Mouse (Mus musculus) liver, embryonic 11.5 days (tissue): Measurements from ENCODE around the gene Dcst1. TPM values are rescaled to one million over a fixed set of nuclear protein-coding genes. Genes with fewer than 3 reads are reported as not detected.

Experiments used
- ATAC-seq: fragments of 200-750 bp; cut with Nextera tagmentation; replicated peaks from 2 replicates; pipeline ENCODE4 v1.8.0; 2017; ENCODE audit warnings: moderate number of reproducible peaks, mild to moderate bottlenecking, moderate TSS enrichment, moderate library complexity; ENCODE audit not compliant: low FRiP score
- DNase-seq: peaks from one replicate; pipeline ENCODE4 v3.0.0-alpha.2; 2017; ENCODE audit warnings: low spot score
- H3K27ac ChIP-seq: fragments of 300-500 bp; sonication (generic); 2 replicates; pipeline ENCODE4 v1.5.1; 2014; ENCODE audit warnings: mild to moderate bottlenecking, low read depth, low read length, control low read depth
- H3K27me3 ChIP-seq: fragments of 300-500 bp; sonication (generic); replicated peaks from 2 replicates; pipeline ENCODE4 v1.6.1; 2014; ENCODE audit warnings: low read length, mixed read lengths; ENCODE audit not compliant: control insufficient read depth, insufficient read depth
- H3K36me3 ChIP-seq: fragments of 300-500 bp; sonication (generic); 2 replicates; pipeline ENCODE4 v1.6.1; 2014; ENCODE audit warnings: mild to moderate bottlenecking, low read length, moderate library complexity, mixed read lengths; ENCODE audit not compliant: control insufficient read depth, insufficient read depth
- H3K4me1 ChIP-seq: fragments of 300-500 bp; sonication (generic); replicated peaks from 2 replicates; pipeline ENCODE4 v1.6.1; 2014; ENCODE audit warnings: low read length, mixed read lengths; ENCODE audit not compliant: control insufficient read depth, insufficient read depth
- H3K4me2 ChIP-seq: fragments of 300-500 bp; sonication (generic); 2 replicates; pipeline ENCODE4 v1.6.1; 2014; ENCODE audit warnings: mild to moderate bottlenecking, control low read depth, moderate library complexity
- H3K4me3 ChIP-seq: fragments of 300-500 bp; sonication (generic); 2 replicates; pipeline ENCODE4 v1.5.1; 2014; ENCODE audit warnings: low read depth, low read length, control low read depth
- H3K9ac ChIP-seq: fragments of 300-500 bp; sonication (generic); 2 replicates; pipeline ENCODE4 v1.6.1; 2014; ENCODE audit warnings: low read depth, low read length, control low read depth
- H3K9me3 ChIP-seq: fragments of 300-500 bp; sonication (generic); 2 replicates; pipeline ENCODE4 v1.6.1; 2016; ENCODE audit warnings: low read length, inconsistent platforms, mixed read lengths; ENCODE audit not compliant: control insufficient read depth
- WGBS: fragments of 180-500 bp; shearing (Covaris S2); extraction: QIAGEN DNeasy Blood & Tissue Kit; methylation state at CpG from one replicate; pipeline ENCODE4 v1.1.7; 2014; 5-methylcytosine and 5-hydroxymethylcytosine counted together
- polyA plus RNA-seq: library from polyadenylated mRNA; unstranded; fragments of >200 nt; fragmentation: Nextera tagmentation; extraction: Ambion mirVana; gene quantifications from 2 replicates; pipeline ENCODE4 v1.2.1, GENCODE M21; 2014

The Dcst1 gene
- polyA plus RNA-seq, 1 experiment from 2014 or later = not detected

- peak; percentile 42; the same call in 1 of the 2 replicates for ATAC-seq
- Histone ChIP-seq H3K4me3 (no peak overlapping the region), H3K27ac (no peak overlapping the region), H3K9me3 (no peaks in the 10 kb centered on the region), H3K4me2 (0 out of 2 replicates have a peak overlapping the region, but pooled peaks have one; percentile 11), H3K4me1 (peaks cover 34% of the 10 kb centered on the region), H3K9ac (no peak overlapping the region), H3K27me3 (peaks cover 60% of the 10 kb centered on the region), H3K36me3 (no peaks in the 10 kb centered on the region)
- 5% methylated on average over 4 of the region's 4 CpGs for WGBS
- peak; percentile 66 for DNase-seq
Observed at GRCm38 (mm10) chr3:89316833-89317232, 48.2 kb downstream of the Dcst1 start.

GRCm38 (mm10) chr3:89315930-89316831 is 48.9 kb downstream of the Dcst1 start:
- 21% methylated on average over 40 of the region's 40 CpGs for WGBS
- no peak for DNase-seq
- H3K4me1 ChIP-seq = peaks cover 27% of the 10 kb centered on the region
- no peak overlapping the region for H3K27ac ChIP-seq
- peak overlapping the region; percentile 61 for H3K4me2 ChIP-seq
- ATAC-seq = no peak
- H3K36me3 ChIP-seq = no peaks in the 10 kb centered on the region
- H3K27me3 ChIP-seq = peaks cover 54% of the 10 kb centered on the region
- no peak overlapping the region; the same call in 1 of the 2 replicates for H3K9ac ChIP-seq
- H3K4me3 ChIP-seq = peak overlapping the region; percentile 38
- no peaks in the 10 kb centered on the region for H3K9me3 ChIP-seq

GRCm38 (mm10) chr3:89315195-89315929 is 49.7 kb downstream of the Dcst1 start:
- no peak overlapping the region for H3K27ac ChIP-seq
- H3K36me3 ChIP-seq = no peaks in the 10 kb centered on the region
- WGBS = 9% methylated on average over 24 of the region's 26 CpGs
- ATAC-seq (no peak; the same call in 1 of the 2 replicates), DNase-seq (peak; percentile 85)
- peak overlapping the region; percentile 38 for H3K4me3 ChIP-seq
- peak overlapping the region; percentile 2; the same call in 1 of the 2 replicates for H3K9ac ChIP-seq
- peaks cover 46% of the 10 kb centered on the region for H3K27me3 ChIP-seq
- peak overlapping the region; percentile 61 for H3K4me2 ChIP-seq
- no peaks in the 10 kb centered on the region for H3K9me3 ChIP-seq
- H3K4me1 ChIP-seq = peaks cover 20% of the 10 kb centered on the region

GRCm38 (mm10) chr3:89314791-89315190 is 50.3 kb downstream of the Dcst1 start:
- Histone ChIP-seq H3K4me2 (peak overlapping the region; percentile 61), H3K4me3 (no peak overlapping the region), H3K27me3 (peaks cover 40% of the 10 kb centered on the region), H3K36me3 (no peaks in the 10 kb centered on the region), H3K4me1 (peaks cover 15% of the 10 kb centered on the region), H3K9ac (no peak overlapping the region), H3K27ac (no peak overlapping the region), H3K9me3 (no peaks in the 10 kb centered on the region)
- WGBS = 46% methylated on average over 2 of the region's 2 CpGs
- ATAC-seq (no peak), DNase-seq (no peak)

GRCm38 (mm10) chr3:89314340-89314739 is 50.7 kb downstream of the Dcst1 start:
- H3K36me3 ChIP-seq = no peaks in the 10 kb centered on the region
- H3K4me3 ChIP-seq = no peak overlapping the region
- no peak overlapping the region; the same call in 1 of the 2 replicates for H3K27ac ChIP-seq
- H3K9me3 ChIP-seq = no peaks in the 10 kb centered on the region
- H3K4me2 ChIP-seq = no peak overlapping the region
- DNase-seq (no peak), ATAC-seq (no peak)
- H3K9ac ChIP-seq = no peak overlapping the region
- H3K27me3 ChIP-seq = peaks cover 36% of the 10 kb centered on the region
- peaks cover 12% of the 10 kb centered on the region for H3K4me1 ChIP-seq
- 74% methylated on average over 5 of the region's 5 CpGs for WGBS

GRCm38 (mm10) chr3:89308089-89308488 is 57.0 kb downstream of the Dcst1 start:
- Histone ChIP-seq H3K36me3 (no peaks in the 10 kb centered on the region), H3K4me1 (no peaks in the 10 kb centered on the region), H3K4me3 (no peak overlapping the region), H3K4me2 (no peak overlapping the region), H3K9ac (no peak overlapping the region), H3K27me3 (peaks cover 3% of the 10 kb centered on the region; the same call in 1 of the 2 replicates), H3K9me3 (no peaks in the 10 kb centered on the region), H3K27ac (no peak overlapping the region)
- WGBS = 4% methylated on average over 9 of the region's 9 CpGs
- ATAC-seq (peak; percentile 70; the same call in 1 of the 2 replicates), DNase-seq (peak; percentile 57)

GRCm38 (mm10) chr3:89305551-89306325 is 59.3 kb downstream of the Dcst1 start:
- Histone ChIP-seq H3K4me1 (no peaks in the 10 kb centered on the region), H3K4me2 (no peak overlapping the region), H3K27ac (no peak overlapping the region), H3K4me3 (no peak overlapping the region), H3K36me3 (no peaks in the 10 kb centered on the region), H3K9ac (no peak overlapping the region), H3K27me3 (peaks cover 3% of the 10 kb centered on the region; the same call in 1 of the 2 replicates), H3K9me3 (no peaks in the 10 kb centered on the region)
- DNase-seq = no peak
- ATAC-seq = no peak
- WGBS = 71% methylated on average over 8 of the region's 8 CpGs

GRCm38 (mm10) chr3:89305105-89305504 is 59.9 kb downstream of the Dcst1 start:
- WGBS = 65% methylated on average over 4 of the region's 4 CpGs
- H3K4me1 ChIP-seq = no peaks in the 10 kb centered on the region
- H3K27me3 ChIP-seq = peaks cover 3% of the 10 kb centered on the region
- no peaks in the 10 kb centered on the region for H3K9me3 ChIP-seq
- H3K4me3 ChIP-seq = no peak overlapping the region
- no peak overlapping the region for H3K27ac ChIP-seq
- DNase-seq (no peak), ATAC-seq (no peak)
- no peak overlapping the region for H3K9ac ChIP-seq
- no peak overlapping the region for H3K4me2 ChIP-seq
- no peaks in the 10 kb centered on the region for H3K36me3 ChIP-seq
